Mouse (Mus musculus): ENCODE measurements around the gene Ugp2. TPM values are rescaled to one million over a fixed set of nuclear protein-coding genes. Genes with fewer than 3 reads are reported as not detected.

The Ugp2 gene
- polyA plus RNA-seq, 1 experiment from 2014 or later: 42.9 TPM

- no peaks in the 10 kb centered on the region for H3K9me3 ChIP-seq (replicated peaks; ENCODE audit: control insufficient read depth, low read length)
- peaks cover 15% of the 10 kb centered on the region; the same call in 1 of the 2 replicates for H3K36me3 ChIP-seq (ENCODE audit: control insufficient read depth, insufficient read depth, low read length)
- WGBS: 80% methylated on average over 2 of the region's 2 CpGs
- H3K4me3 ChIP-seq (ENCODE audit: low read depth, low read length): no peak overlapping the region
- no peak overlapping the region for H3K27ac ChIP-seq (ENCODE audit: low read depth, low read length)
- no peaks in the 10 kb centered on the region for H3K27me3 ChIP-seq (replicated peaks; ENCODE audit: control insufficient read depth, insufficient read depth, low read length)
- DNase-seq (ENCODE audit: low spot score): no peak
- no peak overlapping the region for H3K4me2 ChIP-seq (ENCODE audit: low read length)
- no peak for ATAC-seq
- H3K4me1 ChIP-seq (ENCODE audit: control insufficient read depth, insufficient read depth, low read length): no peaks in the 10 kb centered on the region
- no peak overlapping the region for H3K9ac ChIP-seq (ENCODE audit: low read length)
These were observed 22.1 kb downstream of the Ugp2 start for GRCm38 (mm10) chr11:21348890-21349289.

GRCm38 (mm10) chr11:21346020-21346419 is 25.0 kb downstream of the Ugp2 start:
- Histone ChIP-seq H3K4me2 (ENCODE audit: low read length) (no peak overlapping the region), H3K36me3 (ENCODE audit: control insufficient read depth, insufficient read depth, low read length) (0 out of 2 replicates have a peak, but pooled peaks cover 4% of the 10 kb centered on the region), H3K4me1 (ENCODE audit: control insufficient read depth, insufficient read depth, low read length) (no peaks in the 10 kb centered on the region), H3K4me3 (ENCODE audit: low read depth, low read length) (no peak overlapping the region), H3K27me3 (replicated peaks; ENCODE audit: control insufficient read depth, insufficient read depth, low read length) (no peaks in the 10 kb centered on the region), H3K9ac (ENCODE audit: low read length) (no peak overlapping the region), H3K9me3 (replicated peaks; ENCODE audit: control insufficient read depth, low read length) (no peaks in the 10 kb centered on the region), H3K27ac (ENCODE audit: low read depth, low read length) (no peak overlapping the region)
- no peak for ATAC-seq
- DNase-seq (ENCODE audit: low spot score): no peak
- 93% methylated on average over 3 of the region's 3 CpGs for WGBS

GRCm38 (mm10) chr11:21343490-21343889 is 27.5 kb downstream of the Ugp2 start:
- 96% methylated on average over 5 of the region's 5 CpGs for WGBS

GRCm38 (mm10) chr11:21339088-21339487 is 31.9 kb downstream of the Ugp2 start:
- 82% methylated on average over 4 of the region's 4 CpGs for WGBS
- Histone ChIP-seq H3K27ac (ENCODE audit: low read depth, low read length) (no peak overlapping the region), H3K36me3 (ENCODE audit: control insufficient read depth, insufficient read depth, low read length) (no peaks in the 10 kb centered on the region), H3K4me2 (ENCODE audit: low read length) (no peak overlapping the region), H3K9me3 (replicated peaks; ENCODE audit: control insufficient read depth, low read length) (no peaks in the 10 kb centered on the region), H3K4me3 (ENCODE audit: low read depth, low read length) (no peak overlapping the region), H3K4me1 (ENCODE audit: control insufficient read depth, insufficient read depth, low read length) (no peaks in the 10 kb centered on the region), H3K9ac (ENCODE audit: low read length) (no peak overlapping the region), H3K27me3 (replicated peaks; ENCODE audit: control insufficient read depth, insufficient read depth, low read length) (no peaks in the 10 kb centered on the region)
- ATAC-seq (no peak), DNase-seq (ENCODE audit: low spot score) (no peak)

More at GRCm38 (mm10) chr11:21343490-21343889, 27.5 kb downstream of the Ugp2 start:
- H3K4me3 ChIP-seq (ENCODE audit: low read depth, low read length): no peak overlapping the region
- H3K9ac ChIP-seq (ENCODE audit: low read length): no peak overlapping the region
- no peak overlapping the region for H3K27ac ChIP-seq (ENCODE audit: low read depth, low read length)
- no peaks in the 10 kb centered on the region for H3K4me1 ChIP-seq (ENCODE audit: control insufficient read depth, insufficient read depth, low read length)
- no peaks in the 10 kb centered on the region for H3K9me3 ChIP-seq (replicated peaks; ENCODE audit: control insufficient read depth, low read length)
- H3K4me2 ChIP-seq (ENCODE audit: low read length): no peak overlapping the region
- ATAC-seq: no peak
- no peaks in the 10 kb centered on the region for H3K27me3 ChIP-seq (replicated peaks; ENCODE audit: control insufficient read depth, insufficient read depth, low read length)
- H3K36me3 ChIP-seq (ENCODE audit: control insufficient read depth, insufficient read depth, low read length): 0 out of 2 replicates have a peak, but pooled peaks cover under 1% of the 10 kb centered on the region
- no peak for DNase-seq (ENCODE audit: low spot score)

- WGBS: 97% methylated on average over 1 of the region's 1 CpGs
- H3K36me3 ChIP-seq (ENCODE audit: control insufficient read depth, insufficient read depth, low read length): 0 out of 2 replicates have a peak, but pooled peaks cover 5% of the 10 kb centered on the region
- no peaks in the 10 kb centered on the region for H3K27me3 ChIP-seq (replicated peaks; ENCODE audit: control insufficient read depth, insufficient read depth, low read length)
- DNase-seq (ENCODE audit: low spot score): no peak
- no peaks in the 10 kb centered on the region for H3K4me1 ChIP-seq (ENCODE audit: control insufficient read depth, insufficient read depth, low read length)
- no peak overlapping the region for H3K4me2 ChIP-seq (ENCODE audit: low read length)
- H3K4me3 ChIP-seq (ENCODE audit: low read depth, low read length): no peak overlapping the region
- ATAC-seq: no peak
- no peak overlapping the region for H3K27ac ChIP-seq (ENCODE audit: low read depth, low read length)
- H3K9me3 ChIP-seq (replicated peaks; ENCODE audit: control insufficient read depth, low read length): no peaks in the 10 kb centered on the region
- no peak overlapping the region for H3K9ac ChIP-seq (ENCODE audit: low read length)
These were observed 33.1 kb downstream of the Ugp2 start for GRCm38 (mm10) chr11:21337855-21338254.

GRCm38 (mm10) chr11:21332639-21333295 is 38.2 kb downstream of the Ugp2 start:
- no peak overlapping the region for H3K4me3 ChIP-seq (ENCODE audit: low read depth, low read length)
- H3K4me1 ChIP-seq (ENCODE audit: control insufficient read depth, insufficient read depth, low read length): no peaks in the 10 kb centered on the region
- no peaks in the 10 kb centered on the region for H3K27me3 ChIP-seq (replicated peaks; ENCODE audit: control insufficient read depth, insufficient read depth, low read length)
- H3K9ac ChIP-seq (ENCODE audit: low read length): no peak overlapping the region
- peaks cover 29% of the 10 kb centered on the region for H3K36me3 ChIP-seq (ENCODE audit: control insufficient read depth, insufficient read depth, low read length)
- H3K9me3 ChIP-seq (replicated peaks; ENCODE audit: control insufficient read depth, low read length): no peaks in the 10 kb centered on the region
- 94% methylated on average over 5 of the region's 5 CpGs for WGBS
- no peak for ATAC-seq
- no peak overlapping the region for H3K27ac ChIP-seq (ENCODE audit: low read depth, low read length)
- no peak overlapping the region for H3K4me2 ChIP-seq (ENCODE audit: low read length)
- no peak for DNase-seq (ENCODE audit: low spot score)

GRCm38 (mm10) chr11:21328141-21328540 is 42.9 kb downstream of the Ugp2 start:
- no peak overlapping the region for H3K9ac ChIP-seq (ENCODE audit: low read length)
- H3K4me1 ChIP-seq (ENCODE audit: control insufficient read depth, insufficient read depth, low read length): no peaks in the 10 kb centered on the region
- H3K27me3 ChIP-seq (replicated peaks; ENCODE audit: control insufficient read depth, insufficient read depth, low read length): no peaks in the 10 kb centered on the region
- no peak overlapping the region for H3K4me3 ChIP-seq (ENCODE audit: low read depth, low read length)
- peaks cover 40% of the 10 kb centered on the region for H3K36me3 ChIP-seq (ENCODE audit: control insufficient read depth, insufficient read depth, low read length)
- H3K4me2 ChIP-seq (ENCODE audit: low read length): no peak overlapping the region
- ATAC-seq (no peak), DNase-seq (ENCODE audit: low spot score) (no peak)
- 94% methylated on average over 5 of the region's 5 CpGs for WGBS
- H3K9me3 ChIP-seq (replicated peaks; ENCODE audit: control insufficient read depth, low read length): no peaks in the 10 kb centered on the region
- H3K27ac ChIP-seq (ENCODE audit: low read depth, low read length): no peak overlapping the region

- WGBS: 93% methylated on average over 5 of the region's 5 CpGs
- Histone ChIP-seq H3K27me3 (replicated peaks; ENCODE audit: control insufficient read depth, insufficient read depth, low read length) (no peaks in the 10 kb centered on the region), H3K4me2 (ENCODE audit: low read length) (no peak overlapping the region), H3K4me3 (ENCODE audit: low read depth, low read length) (no peak overlapping the region), H3K9me3 (replicated peaks; ENCODE audit: control insufficient read depth, low read length) (no peaks in the 10 kb centered on the region), H3K9ac (ENCODE audit: low read length) (no peak overlapping the region), H3K36me3 (ENCODE audit: control insufficient read depth, insufficient read depth, low read length) (peaks cover 40% of the 10 kb centered on the region), H3K27ac (ENCODE audit: low read depth, low read length) (no peak overlapping the region), H3K4me1 (ENCODE audit: control insufficient read depth, insufficient read depth, low read length) (no peaks in the 10 kb centered on the region)
- no peak for DNase-seq (ENCODE audit: low spot score)
- ATAC-seq: no peak
These were observed 43.5 kb downstream of the Ugp2 start for GRCm38 (mm10) chr11:21327486-21327885.

- no peak for DNase-seq (ENCODE audit: low spot score)
These were observed 44.2 kb downstream of the Ugp2 start for GRCm38 (mm10) chr11:21326770-21327169.

More at GRCm38 (mm10) chr11:21326770-21327169, 44.2 kb downstream of the Ugp2 start:
- ATAC-seq: no peak
- H3K4me2 ChIP-seq (ENCODE audit: low read length): no peak overlapping the region
- H3K9ac ChIP-seq (ENCODE audit: low read length): no peak overlapping the region
- peaks cover 40% of the 10 kb centered on the region for H3K36me3 ChIP-seq (ENCODE audit: control insufficient read depth, insufficient read depth, low read length)
- no peaks in the 10 kb centered on the region for H3K4me1 ChIP-seq (ENCODE audit: control insufficient read depth, insufficient read depth, low read length)
- H3K4me3 ChIP-seq (ENCODE audit: low read depth, low read length): no peak overlapping the region
- H3K9me3 ChIP-seq (replicated peaks; ENCODE audit: control insufficient read depth, low read length): no peaks in the 10 kb centered on the region
- H3K27ac ChIP-seq (ENCODE audit: low read depth, low read length): no peak overlapping the region
- no peaks in the 10 kb centered on the region for H3K27me3 ChIP-seq (replicated peaks; ENCODE audit: control insufficient read depth, insufficient read depth, low read length)
- WGBS: 66% methylated on average over 2 of the region's 2 CpGs

Measured in forebrain, embryonic 14.5 days (tissue).